Comparison of ENCODE assay signal across 13 mouse cellular contexts in the genomic region with DNA sequence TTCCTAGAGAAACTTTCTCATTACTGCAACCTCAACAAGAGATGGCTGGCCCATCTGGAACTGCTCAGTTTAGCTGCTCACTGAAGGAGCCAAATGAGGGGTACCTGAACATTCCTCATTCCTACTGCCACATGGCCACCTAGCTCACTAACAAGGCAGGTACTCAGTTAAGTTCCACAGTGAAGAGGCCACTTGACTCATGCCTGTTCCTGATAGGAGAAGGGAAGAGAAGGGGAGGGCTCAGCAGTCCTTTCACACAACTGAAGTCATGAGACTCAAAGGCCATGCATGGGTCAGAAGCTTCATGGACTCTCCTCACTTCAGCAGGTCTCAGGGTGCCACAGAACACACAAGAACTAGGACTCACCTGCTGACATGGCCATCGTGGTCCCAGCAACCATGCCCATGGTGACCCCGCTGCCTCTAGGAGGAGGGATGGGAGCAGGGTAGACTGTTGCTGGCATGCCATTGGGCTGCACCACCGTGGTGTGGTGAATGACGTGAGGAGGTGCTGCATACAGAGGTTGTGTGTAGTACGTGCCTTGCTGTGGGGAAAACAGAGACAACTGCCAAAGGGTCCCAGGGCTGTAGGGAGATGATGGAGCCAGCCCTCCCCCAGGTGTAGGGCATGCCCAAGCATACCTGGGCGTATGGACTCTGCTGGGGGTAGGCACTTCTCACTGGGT.
"Had no signal": no experiment of that assay in that cellular context is flagged by ENCODE, and none has a peak within 500 bp of the region (broad histone marks: within the 10 kb centered on the region; RNA-seq: fewer than 3 reads in every experiment).

No protein-coding gene starts in this region.

- ATAC-seq: intestine, embryonic 15.5 days; liver, postnatal 0 days had no signal

- H3K9me3 ChIP-seq: intestine, embryonic 15.5 days; limb, embryonic 12.5 days; liver, embryonic 13.5 days; midbrain, embryonic 12.5 days had no signal

- H3K4me3 ChIP-seq: intestine, embryonic 15.5 days; limb, embryonic 12.5 days; liver, embryonic 13.5 days; midbrain, embryonic 12.5 days; myocyte had no signal

- H3K27me3 ChIP-seq: intestine, embryonic 15.5 days; limb, embryonic 12.5 days; liver, embryonic 13.5 days; midbrain, embryonic 12.5 days had no signal

- DNase-seq: kidney, adult 8-10 months; kidney, postnatal 25 days; layer of hippocampus, adult 9-11 months; liver; liver, embryonic 13.5 days; liver, postnatal 0 days; spleen, adult 18-20 months; thymus, adult 18-20 months; thymus, postnatal 14 days had no signal

- H3K4me1 ChIP-seq: intestine, embryonic 15.5 days; limb, embryonic 12.5 days; liver, embryonic 13.5 days; midbrain, embryonic 12.5 days had no signal
